Mouse (Mus musculus) inflammation-experienced regulatory T-cells, adult 16 weeks (primary cell): ENCODE results near the gene Amotl1. TPM values are rescaled to one million over a fixed set of nuclear protein-coding genes. Genes with fewer than 3 reads are reported as not detected.

Experiments
- polyA plus RNA-seq: library from polyadenylated mRNA; unstranded; fragments of 100-300 nt; shearing (Covaris generic); gene quantifications from one replicate; pipeline ENCODE4 v1.2.1, GENCODE M21; 2017

Gene Amotl1
- polyA plus RNA-seq: 0.15 TPM

DNA sequence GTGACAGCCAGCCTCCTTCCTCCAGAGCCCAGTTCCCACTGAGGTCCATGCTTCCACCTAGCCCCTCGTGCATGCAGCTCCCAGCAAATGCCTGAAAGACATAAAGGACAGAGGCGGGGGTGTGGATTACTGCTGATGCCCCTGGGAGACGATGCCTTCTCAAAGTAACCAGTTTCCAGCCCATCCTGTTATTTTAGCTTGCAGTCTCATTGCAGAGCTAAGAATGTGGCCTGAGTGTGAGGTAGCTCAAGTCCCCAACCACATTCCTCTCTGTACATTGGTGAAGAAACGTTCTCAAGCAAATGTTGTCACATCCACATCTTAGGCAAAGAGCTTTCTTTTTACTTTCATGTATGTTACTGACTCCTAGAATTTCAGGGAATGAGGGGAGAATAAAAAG lies at the start of gene Amotl1:
Gene Amotl1 (minus strand): TSS at position 101 of the 400 bp plus-strand sequence.

GRCm38 (mm10) chr9:14500023-14500915 lies 144.6 kb downstream of the Amotl1 start, which contains the start of the genes Kdm4d and Cwc15:
Gene Kdm4d (minus strand): TSS chr9:14500482.
Gene Cwc15 (plus strand): TSS chr9:14500617.

Other genes with a start within 250 kb of the Amotl1 start
- 1.4 TPM for gene Kdm4d, start 144.6 kb downstream of the Amotl1 start, polyA plus RNA-seq
- gene Cwc15, start 144.4 kb downstream of the Amotl1 start, polyA plus RNA-seq: 210 TPM
- 0.13 TPM for gene Piwil4, start 95.7 kb upstream of the Amotl1 start, polyA plus RNA-seq
- 0.33 TPM for gene Fut4, start 107.3 kb upstream of the Amotl1 start, polyA plus RNA-seq
- not detected for gene 1700012B09Rik, start 126.0 kb upstream of the Amotl1 start, polyA plus RNA-seq
- 51.4 TPM for gene Mre11a, start 139.6 kb upstream of the Amotl1 start, polyA plus RNA-seq
- 27.5 TPM for gene Ankrd49, start 139.8 kb upstream of the Amotl1 start, polyA plus RNA-seq
- gene Gpr83, start 215.2 kb upstream of the Amotl1 start, polyA plus RNA-seq: 136 TPM